Mouse (Mus musculus): ENCODE results near the gene Pax2. TPM values are rescaled to one million over a fixed set of nuclear protein-coding genes. Genes with fewer than 3 reads are reported as not detected.

The Pax2 gene
- polyA plus RNA-seq, 1 experiment from 2014 or later, result not detected

DNA sequence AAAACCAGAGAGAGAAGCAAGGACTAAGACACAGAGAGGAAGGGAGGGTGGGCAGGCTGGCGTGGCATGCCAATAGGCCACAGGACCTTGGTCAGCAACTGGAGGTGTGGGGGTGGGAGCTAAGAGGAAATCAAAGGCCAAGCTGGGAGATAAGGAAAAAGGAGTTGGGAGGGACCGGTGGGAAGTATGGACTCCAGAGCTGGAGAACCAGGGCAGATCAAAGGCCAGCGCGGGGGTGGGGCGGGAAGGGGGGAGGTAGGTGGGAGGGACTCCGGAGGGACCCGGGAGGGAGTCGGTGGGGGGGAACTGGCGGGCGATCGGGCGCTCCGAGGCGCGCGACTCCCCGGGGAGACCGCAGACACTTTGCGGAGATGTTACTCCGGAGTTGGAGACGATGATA, 21.7 kb upstream of the Pax2 start:
- 1% methylated on average over 21 of the region's 21 CpGs for WGBS
- no peak for ATAC-seq
- Histone ChIP-seq H3K36me3 (ENCODE audit: control insufficient read depth, insufficient read depth, low read length) (no peaks in the 10 kb centered on the region), H3K4me2 (ENCODE audit: low read depth, low read length) (no peak overlapping the region), H3K27ac (ENCODE audit: low read length) (no peak overlapping the region), H3K9ac (ENCODE audit: low read depth, low read length) (no peak overlapping the region), H3K4me3 (ENCODE audit: low read length) (no peak overlapping the region), H3K9me3 (ENCODE audit: control insufficient read depth, low read length) (no peaks in the 10 kb centered on the region), H3K4me1 (ENCODE audit: control insufficient read depth, insufficient read depth, low read length) (no peaks in the 10 kb centered on the region), H3K27me3 (replicated peaks; ENCODE audit: control insufficient read depth, insufficient read depth, low read length) (peaks cover 84% of the 10 kb centered on the region)

GRCm38 (mm10) chr19:44734682-44735081, 21.2 kb upstream of the Pax2 start:
- Histone ChIP-seq H3K27ac (ENCODE audit: low read length) (no peak overlapping the region), H3K4me1 (ENCODE audit: control insufficient read depth, insufficient read depth, low read length) (no peaks in the 10 kb centered on the region), H3K4me3 (ENCODE audit: low read length) (no peak overlapping the region), H3K4me2 (ENCODE audit: low read depth, low read length) (peak overlapping the region; percentile 25; the same call in 1 of the 2 replicates), H3K9ac (ENCODE audit: low read depth, low read length) (no peak overlapping the region), H3K9me3 (ENCODE audit: control insufficient read depth, low read length) (no peaks in the 10 kb centered on the region), H3K27me3 (replicated peaks; ENCODE audit: control insufficient read depth, insufficient read depth, low read length) (peaks cover 86% of the 10 kb centered on the region), H3K36me3 (ENCODE audit: control insufficient read depth, insufficient read depth, low read length) (no peaks in the 10 kb centered on the region)
- no peak for ATAC-seq
- whole genome bisulfite sequencing, result under 1% methylated on average over 33 of the region's 33 CpGs

- no peak for ATAC-seq
- Histone ChIP-seq H3K4me2 (ENCODE audit: low read depth, low read length) (no peak overlapping the region), H3K9ac (ENCODE audit: low read depth, low read length) (no peak overlapping the region), H3K27ac (ENCODE audit: low read length) (no peak overlapping the region), H3K4me1 (ENCODE audit: control insufficient read depth, insufficient read depth, low read length) (peaks cover 8% of the 10 kb centered on the region), H3K36me3 (ENCODE audit: control insufficient read depth, insufficient read depth, low read length) (no peaks in the 10 kb centered on the region), H3K27me3 (replicated peaks; ENCODE audit: control insufficient read depth, insufficient read depth, low read length) (peaks cover 83% of the 10 kb centered on the region), H3K9me3 (ENCODE audit: control insufficient read depth, low read length) (no peaks in the 10 kb centered on the region), H3K4me3 (ENCODE audit: low read length) (no peak overlapping the region)
- WGBS, result 1% methylated on average over 16 of the region's 16 CpGs
Measured at GRCm38 (mm10) chr19:44740300-44740699, 15.5 kb upstream of the Pax2 start.

DNA sequence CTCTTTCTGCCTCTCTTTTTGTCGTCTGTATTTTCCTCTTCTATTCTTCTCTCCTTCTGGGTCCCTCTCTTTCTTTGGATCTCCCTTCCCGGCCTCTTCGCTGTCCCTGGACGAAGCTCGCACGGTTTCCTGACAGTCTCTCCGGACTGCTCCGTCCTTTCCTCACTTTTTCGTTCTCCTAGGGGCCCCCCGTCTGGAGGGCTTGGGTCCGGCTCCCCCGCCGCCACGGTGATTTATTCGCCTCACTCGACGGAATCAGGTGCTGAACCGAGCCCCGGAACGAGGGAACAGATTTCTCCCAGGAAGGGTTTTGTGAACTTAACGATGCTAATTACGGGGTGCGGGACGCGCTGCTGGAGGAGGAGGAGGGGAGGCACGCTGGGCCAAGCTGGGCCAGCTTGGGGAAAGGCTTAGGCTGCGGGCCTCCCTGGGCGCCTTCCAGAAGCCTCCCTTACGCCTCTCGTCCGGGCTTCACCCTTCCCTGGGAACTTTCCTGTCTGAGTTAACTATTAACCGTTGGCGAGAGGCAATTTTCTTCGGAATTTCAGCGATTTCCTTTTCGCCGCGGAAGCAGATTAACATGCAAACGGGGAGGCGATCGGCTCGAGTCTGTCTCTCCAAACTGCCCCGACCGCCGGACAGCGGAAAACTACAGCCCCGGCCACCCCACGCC, 14.6 kb upstream of the Pax2 start:
- under 1% methylated on average over 48 of the region's 48 CpGs for whole genome bisulfite sequencing
- Histone ChIP-seq H3K27ac (ENCODE audit: low read length) (no peak overlapping the region), H3K27me3 (replicated peaks; ENCODE audit: control insufficient read depth, insufficient read depth, low read length) (peaks cover 85% of the 10 kb centered on the region), H3K9me3 (ENCODE audit: control insufficient read depth, low read length) (no peaks in the 10 kb centered on the region), H3K4me2 (ENCODE audit: low read depth, low read length) (peak overlapping the region; percentile 62), H3K9ac (ENCODE audit: low read depth, low read length) (peak overlapping the region; percentile 25; the same call in 1 of the 2 replicates), H3K36me3 (ENCODE audit: control insufficient read depth, insufficient read depth, low read length) (no peaks in the 10 kb centered on the region), H3K4me3 (ENCODE audit: low read length) (peak overlapping the region; percentile 40), H3K4me1 (ENCODE audit: control insufficient read depth, insufficient read depth, low read length) (peaks cover 8% of the 10 kb centered on the region)
- ATAC-seq, result 0 out of 2 replicates have a peak, but pooled peaks have one; percentile 44

DNA sequence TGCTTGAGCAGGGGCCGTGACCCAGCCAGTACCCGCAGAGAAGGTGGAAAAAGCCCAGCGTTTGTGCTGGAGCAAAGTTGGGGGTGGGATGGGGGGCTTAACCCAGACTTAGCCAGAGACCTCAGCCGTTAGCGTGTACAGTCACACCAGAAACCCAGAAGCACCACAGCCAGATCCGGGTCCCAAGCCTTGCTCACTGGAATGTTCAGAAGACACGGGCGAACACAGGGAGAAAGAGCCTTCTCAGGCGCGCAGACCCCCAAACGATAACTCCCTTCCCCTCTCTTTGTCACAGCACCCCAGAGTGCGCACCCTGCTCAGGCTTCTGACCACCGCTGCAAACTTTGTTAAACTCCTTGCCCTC, 14.1 kb upstream of the Pax2 start:
- WGBS, result 1% methylated on average over 13 of the region's 13 CpGs
- Histone ChIP-seq H3K4me2 (ENCODE audit: low read depth, low read length) (peak overlapping the region; percentile 62), H3K4me1 (ENCODE audit: control insufficient read depth, insufficient read depth, low read length) (peaks cover 10% of the 10 kb centered on the region), H3K36me3 (ENCODE audit: control insufficient read depth, insufficient read depth, low read length) (no peaks in the 10 kb centered on the region), H3K27ac (ENCODE audit: low read length) (no peak overlapping the region), H3K9ac (ENCODE audit: low read depth, low read length) (0 out of 2 replicates have a peak overlapping the region, but pooled peaks have one; percentile 25), H3K27me3 (replicated peaks; ENCODE audit: control insufficient read depth, insufficient read depth, low read length) (peaks cover 85% of the 10 kb centered on the region), H3K9me3 (ENCODE audit: control insufficient read depth, low read length) (no peaks in the 10 kb centered on the region), H3K4me3 (ENCODE audit: low read length) (peak overlapping the region; percentile 40)
- 0 out of 2 replicates have a peak, but pooled peaks have one; percentile 5 for ATAC-seq

- H3K27me3 ChIP-seq (replicated peaks; ENCODE audit: control insufficient read depth, insufficient read depth, low read length), result peaks cover 86% of the 10 kb centered on the region
- peak overlapping the region; percentile 62 for H3K4me2 ChIP-seq (ENCODE audit: low read depth, low read length)
- 1% methylated on average over 22 of the region's 22 CpGs for WGBS
- H3K9ac ChIP-seq (ENCODE audit: low read depth, low read length), result no peak overlapping the region
- H3K4me1 ChIP-seq (ENCODE audit: control insufficient read depth, insufficient read depth, low read length), result peaks cover 11% of the 10 kb centered on the region
- no peaks in the 10 kb centered on the region for H3K9me3 ChIP-seq (ENCODE audit: control insufficient read depth, low read length)
- H3K36me3 ChIP-seq (ENCODE audit: control insufficient read depth, insufficient read depth, low read length), result no peaks in the 10 kb centered on the region
- H3K4me3 ChIP-seq (ENCODE audit: low read length), result no peak overlapping the region; the same call in 1 of the 2 replicates
- ATAC-seq, result no peak
- H3K27ac ChIP-seq (ENCODE audit: low read length), result no peak overlapping the region
Measured at GRCm38 (mm10) chr19:44742131-44743020, 13.5 kb upstream of the Pax2 start.

GRCm38 (mm10) chr19:44743021-44743415, 12.8 kb upstream of the Pax2 start:
- H3K4me1 ChIP-seq (ENCODE audit: control insufficient read depth, insufficient read depth, low read length), result peaks cover 11% of the 10 kb centered on the region
- no peak overlapping the region for H3K4me3 ChIP-seq (ENCODE audit: low read length)
- H3K9me3 ChIP-seq (ENCODE audit: control insufficient read depth, low read length), result no peaks in the 10 kb centered on the region
- no peaks in the 10 kb centered on the region for H3K36me3 ChIP-seq (ENCODE audit: control insufficient read depth, insufficient read depth, low read length)
- no peak for ATAC-seq
- no peak overlapping the region for H3K27ac ChIP-seq (ENCODE audit: low read length)
- H3K4me2 ChIP-seq (ENCODE audit: low read depth, low read length), result no peak overlapping the region
- WGBS, result 3% methylated on average over 2 of the region's 2 CpGs
- H3K9ac ChIP-seq (ENCODE audit: low read depth, low read length), result no peak overlapping the region
- H3K27me3 ChIP-seq (replicated peaks; ENCODE audit: control insufficient read depth, insufficient read depth, low read length), result peaks cover 86% of the 10 kb centered on the region

- ATAC-seq, result no peak
- no peak overlapping the region for H3K4me3 ChIP-seq (ENCODE audit: low read length)
- H3K27ac ChIP-seq (ENCODE audit: low read length), result no peak overlapping the region
- H3K9ac ChIP-seq (ENCODE audit: low read depth, low read length), result no peak overlapping the region
- H3K4me2 ChIP-seq (ENCODE audit: low read depth, low read length), result no peak overlapping the region
- H3K4me1 ChIP-seq (ENCODE audit: control insufficient read depth, insufficient read depth, low read length), result peaks cover 11% of the 10 kb centered on the region
- peaks cover 86% of the 10 kb centered on the region for H3K27me3 ChIP-seq (replicated peaks; ENCODE audit: control insufficient read depth, insufficient read depth, low read length)
- H3K9me3 ChIP-seq (ENCODE audit: control insufficient read depth, low read length), result no peaks in the 10 kb centered on the region
- H3K36me3 ChIP-seq (ENCODE audit: control insufficient read depth, insufficient read depth, low read length), result no peaks in the 10 kb centered on the region
- WGBS, result 11% methylated on average over 2 of the region's 2 CpGs
Measured at GRCm38 (mm10) chr19:44743961-44744520, 11.8 kb upstream of the Pax2 start.

- peaks cover 91% of the 10 kb centered on the region for H3K27me3 ChIP-seq (replicated peaks; ENCODE audit: control insufficient read depth, insufficient read depth, low read length)
- H3K9me3 ChIP-seq (ENCODE audit: control insufficient read depth, low read length), result no peaks in the 10 kb centered on the region
- H3K9ac ChIP-seq (ENCODE audit: low read depth, low read length), result no peak overlapping the region
- H3K27ac ChIP-seq (ENCODE audit: low read length), result no peak overlapping the region
- H3K36me3 ChIP-seq (ENCODE audit: control insufficient read depth, insufficient read depth, low read length), result no peaks in the 10 kb centered on the region
- H3K4me1 ChIP-seq (ENCODE audit: control insufficient read depth, insufficient read depth, low read length), result peaks cover 17% of the 10 kb centered on the region
- H3K4me2 ChIP-seq (ENCODE audit: low read depth, low read length), result no peak overlapping the region
- H3K4me3 ChIP-seq (ENCODE audit: low read length), result no peak overlapping the region
- no peak for ATAC-seq
- WGBS, result 6% methylated on average over 6 of the region's 6 CpGs
Measured at GRCm38 (mm10) chr19:44745741-44746140, 10.1 kb upstream of the Pax2 start.
